Mouse (Mus musculus): ENCODE data around the gene Olfr191.
"Not testable (repeated sequence)": the region's sequence is repeated elsewhere in the genome, so short reads cannot be mapped to it uniquely, and the experiment has no call there.

The Olfr191 gene

DNA sequence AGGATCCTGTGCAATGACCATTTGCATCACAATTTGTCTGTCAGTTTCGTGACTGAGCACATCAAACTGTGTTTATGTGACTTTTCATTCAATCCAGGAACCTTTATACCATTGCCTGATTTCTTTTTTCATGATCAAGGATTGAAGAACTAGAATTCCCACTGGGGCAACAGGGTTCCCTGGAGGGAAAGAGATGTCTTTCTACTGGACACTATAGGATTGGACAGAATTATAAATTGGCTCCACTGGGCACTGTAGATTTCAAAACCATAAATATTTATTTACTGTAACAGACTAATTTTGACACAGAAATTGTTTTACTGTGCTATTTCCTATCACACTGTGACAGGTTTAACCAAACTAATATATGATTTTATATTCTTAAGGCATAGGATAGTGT lies at the start of gene Olfr191:
Olfr191 (minus strand) TSS at position 101 of the 400 bp plus-strand sequence.
- not testable (repeated sequence) for DNase-seq (ENCODE audit: extremely low read depth, insufficient read length, low spot score)

DNA sequence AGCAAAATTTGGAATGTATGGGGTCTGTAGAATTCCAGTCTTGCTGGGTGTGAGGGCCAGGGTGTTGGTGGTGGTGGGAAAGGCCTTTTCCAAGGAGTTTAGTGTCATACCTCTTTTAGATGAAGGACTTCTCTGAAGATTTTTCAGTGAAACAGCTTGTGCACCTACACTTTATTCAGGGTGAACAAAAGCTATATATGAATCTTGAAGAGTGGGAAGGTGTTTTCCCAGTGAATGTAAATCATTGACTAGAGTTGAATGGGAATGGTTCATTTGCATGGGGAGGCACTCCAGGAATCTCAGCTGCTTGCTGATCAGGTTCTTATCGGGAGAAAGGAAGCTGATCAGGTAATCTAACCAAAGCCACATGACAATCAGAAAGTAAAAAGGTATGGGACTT lies 41.1 kb upstream of the Olfr191 start:
- no peak for DNase-seq (ENCODE audit: extremely low read depth, insufficient read length, low spot score)

DNA sequence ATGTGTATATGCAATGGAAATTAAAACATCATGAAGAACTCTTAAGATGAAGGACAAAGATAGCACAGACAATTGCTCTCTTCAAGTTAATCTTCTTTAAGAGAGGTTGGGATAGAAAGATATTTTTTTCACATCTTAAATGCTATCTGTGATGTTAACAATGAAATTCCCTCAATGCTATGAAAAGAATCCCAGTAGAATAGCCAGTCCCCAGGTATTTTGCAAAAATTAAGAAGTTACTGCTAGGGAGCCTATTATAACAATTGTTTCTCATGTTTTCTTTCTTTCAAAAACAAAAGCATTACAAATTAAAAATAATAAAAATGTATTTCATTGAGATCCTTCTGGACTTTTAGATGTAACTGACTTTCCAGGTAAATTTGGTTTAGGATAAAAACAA lies 31.3 kb upstream of the Olfr191 start, which contains the start of gene Olfr194:
Olfr194 (minus strand) TSS at position 101 of the 400 bp plus-strand sequence.
- DNase-seq (ENCODE audit: extremely low read depth, insufficient read length, low spot score) = no peak

DNA sequence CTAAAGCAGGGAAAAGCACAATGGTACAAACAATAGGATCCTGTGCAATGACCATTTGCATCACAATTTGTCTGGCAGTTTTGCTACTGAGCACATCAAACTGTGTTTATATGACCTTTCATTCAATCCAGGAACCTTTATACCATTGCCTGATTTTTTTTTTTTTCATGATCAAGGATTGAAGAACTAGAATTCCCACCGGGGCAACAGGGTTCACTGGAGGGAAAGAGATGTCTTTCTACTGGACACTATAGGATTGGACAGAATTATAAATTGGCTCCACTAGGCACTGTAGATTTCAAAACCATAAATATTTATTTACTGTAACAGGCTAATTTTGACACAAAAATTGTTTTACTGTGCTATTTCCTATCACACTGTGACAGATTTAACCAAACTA lies 22.2 kb upstream of the Olfr191 start, which contains the start of gene Olfr193:
Olfr193 (minus strand) TSS at position 101 of the 400 bp plus-strand sequence.
- no peak for DNase-seq (ENCODE audit: extremely low read depth, insufficient read length, low spot score)

DNA sequence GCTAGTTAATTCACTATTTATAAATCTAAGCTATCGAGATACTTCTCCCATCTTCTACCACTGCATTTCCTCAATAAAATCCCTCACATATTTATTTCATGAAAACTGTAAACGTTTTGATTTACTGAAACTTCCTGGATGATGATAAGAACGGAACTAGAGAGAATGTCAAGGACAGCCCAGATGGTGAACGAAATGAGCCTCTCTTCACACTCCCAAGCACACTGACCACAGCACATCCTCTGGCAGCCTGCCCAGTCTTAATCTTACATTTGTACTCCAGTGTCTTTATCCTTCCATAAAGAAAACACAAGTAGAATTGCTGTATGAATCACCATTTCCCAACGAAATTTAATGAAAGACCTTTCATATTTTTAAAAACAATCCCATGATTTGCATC lies 18.9 kb upstream of the Olfr191 start:
- DNase-seq (ENCODE audit: extremely low read depth, insufficient read length, low spot score) = not testable (repeated sequence)

DNA sequence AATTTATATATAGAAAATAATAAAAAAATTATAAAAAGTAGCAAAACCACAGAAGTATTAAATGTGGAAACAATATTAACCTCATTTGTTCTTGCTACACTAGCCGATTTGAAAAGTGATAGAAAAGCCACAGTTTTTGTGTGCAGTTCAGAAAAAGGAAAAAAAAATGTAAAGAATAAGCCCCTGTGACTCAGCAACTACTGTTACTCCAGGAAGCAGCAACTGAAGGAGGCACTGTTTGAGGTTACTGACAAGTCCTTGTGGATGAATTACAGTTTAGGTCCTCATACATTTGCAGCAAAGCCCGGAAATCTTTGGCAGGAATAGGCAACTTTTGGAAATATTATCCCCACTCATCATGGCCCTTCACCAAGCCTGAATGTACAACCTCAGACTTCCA lies 15.7 kb upstream of the Olfr191 start:
- DNase-seq (ENCODE audit: extremely low read depth, insufficient read length, low spot score) = no peak

DNA sequence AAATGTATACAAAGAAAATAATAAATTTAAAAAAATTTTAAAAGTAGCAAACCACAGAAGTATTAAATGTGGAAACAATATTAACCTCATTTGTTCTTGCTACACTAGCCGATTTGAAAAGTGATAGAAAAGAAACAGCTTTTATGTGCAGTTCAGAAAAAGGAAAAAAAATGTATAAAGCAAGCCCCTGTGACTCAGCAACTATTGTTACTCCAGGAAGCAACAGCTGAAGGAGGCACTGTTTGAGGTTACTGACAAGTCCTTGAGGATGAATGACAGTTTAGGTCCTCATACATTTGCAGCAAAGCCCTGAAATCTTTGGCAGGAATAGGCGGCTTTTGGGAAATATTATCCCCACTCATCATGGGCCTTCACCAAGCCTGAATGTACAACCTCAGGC lies 8.5 kb downstream of the Olfr191 start:
- not testable (repeated sequence) for DNase-seq (ENCODE audit: extremely low read depth, insufficient read length, low spot score)

DNA sequence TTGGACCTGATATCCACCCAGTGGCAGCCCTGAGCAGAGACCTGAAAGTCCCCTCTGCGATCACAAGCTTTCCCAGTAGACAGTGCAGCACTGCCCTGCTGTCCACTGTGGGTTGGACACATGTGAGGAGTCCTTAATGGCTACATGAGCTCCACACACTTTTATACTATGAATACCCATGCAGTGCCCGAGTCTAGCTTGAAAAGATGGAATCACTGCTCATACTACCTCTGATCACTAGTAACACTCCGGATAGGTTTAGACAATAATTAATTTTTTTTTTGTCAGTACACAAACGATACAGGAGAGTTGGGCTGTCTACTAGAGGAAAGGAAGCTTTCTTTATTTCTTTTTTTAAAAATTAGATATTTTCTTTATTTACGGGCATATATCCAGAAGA lies 11.7 kb downstream of the Olfr191 start, which contains the start of gene Olfr190:
Olfr190 (minus strand) TSS at position 101 of the 400 bp plus-strand sequence.
- DNase-seq (ENCODE audit: extremely low read depth, insufficient read length, low spot score) = no peak

DNA sequence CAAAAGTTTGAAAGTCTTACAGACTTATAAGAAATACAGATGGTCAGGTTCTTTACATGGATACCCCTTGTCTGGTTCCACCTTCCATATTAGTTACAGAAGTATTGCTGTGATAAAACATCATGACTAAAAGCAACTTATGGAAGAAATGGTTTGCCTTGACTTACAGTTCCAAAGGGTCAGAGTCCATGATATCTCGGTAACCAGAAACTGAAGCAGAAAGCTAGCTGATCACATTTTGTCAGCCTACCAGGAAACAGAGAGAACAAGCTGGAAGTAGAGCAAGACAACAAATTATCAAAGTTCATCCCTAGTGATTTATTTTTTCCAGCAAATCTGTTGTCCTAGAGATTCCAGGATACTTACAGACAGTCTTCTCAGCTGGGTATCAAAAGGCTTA lies 16.1 kb downstream of the Olfr191 start:
- no peak for DNase-seq (ENCODE audit: extremely low read depth, insufficient read length, low spot score)

DNA sequence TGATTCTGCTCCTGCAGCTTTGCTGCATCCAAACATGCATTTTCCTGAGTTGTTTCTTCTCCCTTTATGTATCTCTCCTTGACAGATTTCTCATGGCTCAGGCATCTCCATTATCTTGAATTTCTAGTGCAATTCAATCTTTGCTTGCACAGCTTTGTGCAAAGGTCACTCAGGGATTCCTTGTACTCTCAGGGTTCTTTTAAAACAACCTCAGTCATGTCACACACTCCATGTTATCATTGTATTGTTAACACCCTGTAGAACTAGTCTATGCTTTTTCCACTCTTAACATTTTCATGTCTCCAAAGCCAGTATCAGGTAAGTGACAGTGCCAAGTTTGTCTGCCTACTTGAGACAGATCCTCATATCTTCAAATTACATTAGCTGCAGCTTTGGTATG lies 17.9 kb downstream of the Olfr191 start:
- DNase-seq (ENCODE audit: extremely low read depth, insufficient read length, low spot score) = no peak

DNA sequence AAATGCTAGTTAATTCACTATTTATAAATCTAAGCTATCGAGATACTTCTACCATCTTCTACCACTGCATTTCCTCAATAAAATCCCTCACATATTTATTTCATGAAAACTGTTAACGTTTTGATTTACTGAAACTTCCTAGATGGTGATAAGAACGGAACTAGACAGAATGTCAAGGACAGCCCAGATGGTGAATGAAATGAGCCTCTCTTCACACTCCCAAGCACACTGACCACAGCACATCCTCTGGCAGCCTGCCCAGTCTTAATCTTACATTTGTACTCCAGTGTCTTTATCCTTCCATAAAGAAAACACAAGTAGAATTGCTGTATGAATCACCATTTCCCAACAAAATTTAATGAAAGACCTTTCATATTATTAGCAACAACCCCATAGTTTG lies 27.2 kb downstream of the Olfr191 start:
- DNase-seq (ENCODE audit: extremely low read depth, insufficient read length, low spot score) = not testable (repeated sequence)

DNA sequence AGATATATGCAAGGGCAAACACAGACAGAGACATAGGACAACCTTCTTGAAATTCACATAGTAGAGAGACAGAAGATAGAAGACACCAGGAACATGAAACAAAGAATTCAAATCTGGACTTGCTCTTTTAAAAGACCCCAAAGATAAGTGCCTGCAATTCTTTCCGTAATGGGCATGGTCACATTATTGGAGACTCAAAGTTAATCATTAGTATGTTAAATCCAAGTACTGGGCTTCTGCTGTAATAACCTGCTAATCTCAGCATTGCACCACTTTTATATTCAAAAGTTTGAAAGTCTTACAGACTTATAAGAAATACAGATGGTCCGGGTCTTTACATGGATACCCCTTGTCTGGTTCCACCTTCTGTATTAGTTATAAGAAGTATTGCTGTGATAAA lies 40.3 kb downstream of the Olfr191 start:
- not testable (repeated sequence) for DNase-seq (ENCODE audit: extremely low read depth, insufficient read length, low spot score)

DNA sequence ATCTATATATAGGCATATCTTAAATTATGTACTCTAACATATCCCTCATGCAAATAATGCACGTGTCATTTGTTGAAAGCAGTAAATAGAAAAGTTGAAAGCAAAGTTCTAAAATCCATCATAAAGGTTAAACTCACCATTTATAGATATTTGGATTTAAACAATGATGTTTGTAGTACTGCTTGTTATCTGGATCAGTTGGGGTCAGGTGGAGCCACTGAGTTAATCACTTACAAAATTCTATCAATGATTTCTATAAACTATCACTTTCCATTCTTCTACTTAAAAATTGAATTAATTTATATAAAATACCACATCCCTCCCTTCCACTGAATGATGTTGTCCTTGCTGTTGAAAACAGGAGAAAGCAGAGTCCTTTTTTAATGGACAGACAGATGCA lies 40.8 kb downstream of the Olfr191 start:
- no peak for DNase-seq (ENCODE audit: extremely low read depth, insufficient read length, low spot score)

DNA sequence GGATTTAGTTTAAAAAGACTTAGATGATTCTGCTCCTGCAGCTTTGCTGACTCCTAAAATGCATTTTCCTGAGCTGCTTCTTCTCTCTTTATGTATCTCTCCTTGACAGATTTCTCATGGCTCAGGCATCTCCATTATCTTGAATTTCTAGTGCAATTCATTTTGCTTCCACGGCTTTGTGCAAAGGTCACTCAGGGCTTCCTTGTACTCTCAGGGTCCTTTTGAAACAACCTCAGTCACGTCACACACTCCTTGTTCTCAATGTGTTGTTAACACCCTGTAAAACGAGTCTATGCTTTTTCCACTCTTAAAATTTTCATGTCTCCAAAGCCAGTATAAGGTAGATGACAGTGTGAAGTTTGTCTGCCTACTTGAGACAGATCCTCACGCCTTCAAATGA lies 42.0 kb downstream of the Olfr191 start:
- no peak for DNase-seq (ENCODE audit: extremely low read depth, insufficient read length, low spot score)

DNA sequence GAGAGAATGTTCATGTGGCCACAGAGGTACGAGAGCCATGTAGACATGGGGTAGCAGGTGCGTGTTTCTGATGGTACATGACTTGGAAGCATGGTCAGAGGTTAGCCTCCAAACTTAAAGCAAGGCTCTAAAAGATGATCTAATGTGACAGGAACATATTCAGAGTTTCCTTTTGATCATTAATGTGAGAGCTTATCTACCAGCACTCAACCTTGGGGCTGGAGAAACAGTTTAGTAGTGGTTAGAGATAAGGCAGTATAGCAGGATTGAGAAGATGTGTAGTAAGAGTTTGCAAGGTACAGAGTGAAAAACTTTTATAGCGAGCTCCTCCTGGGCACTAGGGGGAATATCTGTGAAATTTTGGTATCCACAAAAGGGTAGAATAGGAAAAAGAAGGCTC lies 43.8 kb downstream of the Olfr191 start:
- DNase-seq (ENCODE audit: extremely low read depth, insufficient read length, low spot score) = no peak

DNA sequence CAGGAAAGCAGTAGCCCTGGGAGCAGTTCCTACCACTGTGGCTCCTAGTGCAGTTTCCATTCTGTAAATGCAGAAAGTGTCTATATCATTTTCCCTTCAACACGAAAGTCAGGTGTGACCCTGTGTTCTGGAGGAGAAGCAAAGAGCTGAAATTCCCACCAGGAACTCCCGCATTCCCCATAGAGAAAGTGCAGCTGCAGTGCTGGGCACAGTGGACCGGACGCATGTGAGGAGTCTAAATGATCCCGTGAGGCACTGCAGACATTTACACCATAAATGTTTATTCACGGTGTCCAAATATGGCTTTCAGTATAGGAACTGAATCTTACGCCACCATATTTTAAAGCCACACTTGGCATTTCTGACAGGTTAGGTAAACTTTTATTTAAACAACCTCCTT lies 49.9 kb downstream of the Olfr191 start, which contains the start of gene Olfr187:
Olfr187 (minus strand) TSS at position 58 of the 400 bp plus-strand sequence.
- no peak for DNase-seq (ENCODE audit: extremely low read depth, insufficient read length, low spot score)
